Mouse (Mus musculus): ENCODE measurements around the gene Med12. TPM values are rescaled to one million over a fixed set of nuclear protein-coding genes. Genes with fewer than 3 reads are reported as not detected.

The Med12 gene
- polyA plus RNA-seq, 1 experiment from 2014 or later, result 57.5 TPM

DNA sequence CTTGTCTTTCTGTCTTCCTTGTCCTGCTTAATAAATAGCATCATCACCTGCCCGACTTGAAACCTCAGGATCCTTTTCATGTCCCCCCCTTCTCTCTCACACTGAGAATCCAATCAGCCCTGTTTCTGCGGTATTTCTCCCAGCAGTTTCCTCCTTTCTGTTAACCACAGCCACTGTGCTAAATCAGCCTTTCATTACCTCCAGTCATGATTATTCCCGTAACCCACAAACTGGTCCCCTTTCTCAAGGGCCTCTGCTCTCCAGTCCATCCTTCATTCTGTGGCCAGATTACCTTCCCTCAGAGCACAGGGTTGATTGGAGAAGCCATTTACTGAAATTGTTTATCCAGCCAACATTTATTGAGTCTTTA is 5.1 kb upstream of the Med12 start, which contains the start of gene Gm20489:
Gene Gm20489 (minus strand): TSS at position 269 of the 370 bp plus-strand sequence.
- TF ChIP-seq CTCF (IDR thresholded peaks at IDR 0.05), result no peak
- ChIA-PET CTCF (interaction anchor here (1.6 kb wide), 1 partner anchor 12 kb away, joined by 3 read pairs; no protein-coding TSS in a partner anchor), POLR2A (no interaction called here)
- ATAC-seq (no peak), DNase-seq (ENCODE audit: low read depth, low spot score) (no peak)
- H3K27me3 ChIP-seq, result peaks cover 25% of the 10 kb centered on the region
- in situ Hi-C loops (cut with MboI; ENCODE audit: low pct_unique_long_range_greater_than_20kb), result no loop called here

DNA sequence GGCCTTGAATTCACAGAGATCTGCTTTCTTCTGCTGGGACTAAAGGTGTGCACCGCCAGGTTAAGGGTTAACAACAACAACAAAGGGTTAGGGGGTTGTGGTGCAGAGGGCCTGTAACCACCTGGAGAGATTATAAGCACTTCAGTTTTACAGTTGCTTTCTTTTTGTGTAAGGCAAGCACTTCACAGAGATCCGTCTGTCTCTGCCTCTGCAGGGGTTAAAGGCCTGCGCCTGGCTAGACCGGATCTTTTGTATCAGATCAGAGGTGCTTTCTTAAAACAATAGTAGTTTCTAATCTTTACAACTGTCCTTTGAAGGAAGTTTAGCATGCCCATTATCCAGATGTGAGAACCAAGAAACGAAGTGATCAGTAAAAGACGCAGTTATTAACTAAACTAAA is 420 bp upstream of the Med12 start:
- in situ Hi-C loops (cut with MboI; ENCODE audit: low pct_unique_long_range_greater_than_20kb), result no loop called here
- ChIA-PET CTCF (interaction anchor here (1.9 kb wide), 1 partner anchor 56 kb away, joined by 5 read pairs; no protein-coding TSS in a partner anchor), POLR2A (no interaction called here)
- no peak for DNase-seq (ENCODE audit: low read depth, low spot score)
- ATAC-seq, result no peak
- no peak for TF ChIP-seq CTCF (IDR thresholded peaks at IDR 0.05)
- H3K27me3 ChIP-seq, result peaks cover 20% of the 10 kb centered on the region

DNA sequence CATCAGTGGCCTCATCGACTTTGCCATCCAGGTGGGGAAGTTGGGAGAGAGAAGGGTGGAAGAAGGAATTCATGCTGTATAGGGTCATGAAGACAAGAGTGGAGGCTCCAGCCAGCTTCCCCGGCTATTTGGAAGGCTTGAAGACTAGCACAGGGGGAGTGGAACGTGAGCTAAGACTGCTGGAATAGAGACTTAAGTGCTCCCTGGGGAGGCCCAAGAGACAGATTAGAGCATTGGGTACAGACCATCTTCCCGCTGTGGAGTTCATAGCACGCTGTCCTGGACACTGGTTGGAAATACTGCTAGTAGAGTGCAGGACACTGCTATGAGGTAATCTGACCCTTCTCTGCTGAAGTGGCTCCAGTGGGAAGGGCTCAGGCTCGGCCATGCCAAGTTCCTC is 9.0 kb downstream of the Med12 start:
- ChIA-PET POLR2A (no interaction called here), CTCF (no interaction called here)
- TF ChIP-seq CTCF (IDR thresholded peaks at IDR 0.05), result no peak
- no peaks in the 10 kb centered on the region for H3K27me3 ChIP-seq
- in situ Hi-C loops (cut with MboI; ENCODE audit: low pct_unique_long_range_greater_than_20kb), result loop anchor here (10.0 kb wide), 1 partner anchor 148 kb away; no protein-coding TSS in a partner anchor
- DNase-seq (ENCODE audit: low read depth, low spot score) (no peak), ATAC-seq (no peak)

DNA sequence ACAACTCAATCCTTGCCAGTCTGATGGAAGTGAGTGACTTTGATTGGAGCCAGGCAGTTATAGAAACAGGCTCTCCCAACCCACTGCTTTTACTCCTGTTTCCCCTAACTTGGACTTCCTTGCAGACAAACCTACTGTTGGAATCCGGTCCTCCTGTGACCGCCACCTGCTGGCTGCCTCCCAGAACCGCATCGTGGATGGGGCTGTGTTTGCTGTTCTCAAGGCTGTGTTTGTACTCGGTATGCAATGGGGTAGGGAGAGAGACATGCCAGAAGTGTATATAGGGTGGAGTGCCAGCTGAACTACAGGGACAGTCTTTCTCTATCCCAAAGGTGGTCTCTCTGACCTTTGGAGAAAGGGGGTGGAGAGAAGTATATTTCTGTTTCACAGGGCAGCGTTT is 11.7 kb downstream of the Med12 start:
- DNase-seq (ENCODE audit: low read depth, low spot score) (no peak), ATAC-seq (no peak)
- POLR2A ChIA-PET, result no interaction called here
- in situ Hi-C loops (cut with MboI; ENCODE audit: low pct_unique_long_range_greater_than_20kb), result loop anchor here (10.0 kb wide), 1 partner anchor 151 kb away; no protein-coding TSS in a partner anchor
- no peak for TF ChIP-seq CTCF (IDR thresholded peaks at IDR 0.05)
- H3K27me3 ChIP-seq, result no peaks in the 10 kb centered on the region
- CTCF ChIA-PET, result interaction anchor here (0.8 to 1.0 kb wide), 2 partner anchors 16 to 157 kb away, joined by 3 read pairs; no protein-coding TSS in a partner anchor

DNA sequence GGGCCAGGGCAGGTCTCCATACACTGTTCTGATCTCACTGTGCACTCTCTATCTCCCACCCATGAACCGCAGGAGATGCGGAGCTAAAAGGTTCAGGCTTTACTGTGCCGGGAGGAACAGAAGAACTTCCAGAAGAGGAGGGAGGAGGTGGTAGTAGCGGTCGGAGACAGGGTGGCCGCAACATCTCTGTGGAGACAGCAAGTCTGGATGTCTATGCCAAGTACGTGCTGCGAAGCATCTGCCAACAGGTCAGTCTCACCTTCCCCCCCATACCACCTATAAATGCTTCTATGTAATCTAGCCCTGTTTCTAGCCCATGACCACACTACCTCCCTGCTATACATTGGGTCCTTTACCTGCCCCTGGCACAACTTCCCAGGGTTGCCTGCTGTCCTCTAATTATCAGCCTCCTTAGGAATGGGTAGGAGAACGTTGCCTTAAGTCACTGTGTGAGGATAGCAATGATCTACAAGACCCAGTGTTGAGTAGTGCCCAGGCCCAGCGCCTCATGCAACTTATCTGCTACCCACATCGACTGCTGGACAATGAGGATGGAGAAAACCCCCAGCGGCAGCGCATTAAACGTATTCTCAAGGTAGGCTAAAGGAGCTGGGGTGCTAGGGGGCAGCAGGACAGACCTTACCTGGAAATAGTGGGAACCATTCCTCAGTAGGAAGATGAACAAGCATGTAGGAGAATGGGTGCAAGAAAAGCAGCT is 12.3 kb downstream of the Med12 start:
- no peak for ATAC-seq
- CTCF ChIA-PET, result interaction anchor here (1.8 kb wide), 1 partner anchor 155 kb away, joined by 7 read pairs; no protein-coding TSS in a partner anchor

DNA sequence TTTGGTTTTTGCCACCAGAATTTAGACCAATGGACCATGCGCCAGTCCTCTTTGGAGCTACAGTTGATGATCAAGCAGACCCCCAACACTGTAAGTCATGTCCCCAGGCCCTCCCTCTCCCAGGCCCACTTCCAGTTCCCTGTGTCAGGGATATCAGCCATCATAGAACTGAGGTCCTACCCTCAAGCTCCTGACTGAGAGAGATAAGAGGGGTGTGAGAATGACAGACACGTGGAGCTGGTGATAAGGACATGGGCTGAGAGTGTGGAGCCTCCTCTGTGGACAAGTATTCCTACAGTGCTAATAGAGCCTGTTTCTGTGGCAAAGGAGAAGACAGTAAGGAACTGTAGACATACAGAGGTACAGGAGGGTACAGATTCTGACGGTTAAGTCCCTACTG is 13.7 kb downstream of the Med12 start:
- no peak for TF ChIP-seq CTCF (IDR thresholded peaks at IDR 0.05)
- H3K27me3 ChIP-seq, result peaks cover 4% of the 10 kb centered on the region

More for the DNA sequence above, 12.3 kb downstream of the Med12 start:
- in situ Hi-C loops (cut with MboI; ENCODE audit: low pct_unique_long_range_greater_than_20kb), result loop anchor here (10.0 kb wide), 1 partner anchor 151 kb away; no protein-coding TSS in a partner anchor
- no peaks in the 10 kb centered on the region for H3K27me3 ChIP-seq
- DNase-seq (ENCODE audit: low read depth, low spot score), result no peak
- POLR2A ChIA-PET, result no interaction called here
- no peak for TF ChIP-seq CTCF (IDR thresholded peaks at IDR 0.05)

DNA sequence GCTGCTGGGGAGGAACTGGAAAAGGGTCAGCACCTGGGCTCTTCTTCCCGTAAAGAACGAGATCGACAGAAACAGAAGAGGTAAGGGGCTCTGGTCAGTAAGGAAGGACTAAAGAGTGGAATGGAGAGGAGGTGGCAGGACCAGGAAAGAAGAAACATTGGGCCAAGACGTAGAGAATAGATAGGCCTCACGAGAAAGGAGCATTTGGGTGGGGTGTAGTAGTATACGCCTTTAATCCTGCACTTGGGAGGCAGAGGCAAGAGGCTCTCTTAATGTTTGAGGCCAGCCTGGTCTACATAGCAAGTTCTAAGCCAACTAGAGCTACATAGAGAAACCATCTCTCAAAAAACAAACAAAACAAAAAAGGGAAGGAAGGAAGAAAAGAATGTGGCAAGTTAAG is 14.6 kb downstream of the Med12 start:
- DNase-seq (ENCODE audit: low read depth, low spot score), result no peak
- peaks cover 4% of the 10 kb centered on the region for H3K27me3 ChIP-seq
- in situ Hi-C loops (cut with MboI; ENCODE audit: low pct_unique_long_range_greater_than_20kb), result loop anchor here (10.0 kb wide), 1 partner anchor 154 kb away; no protein-coding TSS in a partner anchor
- no peak for TF ChIP-seq CTCF (IDR thresholded peaks at IDR 0.05)
- ChIA-PET CTCF (no interaction called here), POLR2A (no interaction called here)
- no peak for ATAC-seq

More for the DNA sequence above, 13.7 kb downstream of the Med12 start:
- DNase-seq (ENCODE audit: low read depth, low spot score) (no peak), ATAC-seq (no peak)
- in situ Hi-C loops (cut with MboI; ENCODE audit: low pct_unique_long_range_greater_than_20kb), result loop anchor here (10.0 kb wide), 1 partner anchor 153 kb away; no protein-coding TSS in a partner anchor
- POLR2A ChIA-PET, result no interaction called here
- CTCF ChIA-PET, result interaction anchor here (1.8 kb wide), 1 partner anchor 156 kb away, joined by 7 read pairs; no protein-coding TSS in a partner anchor

DNA sequence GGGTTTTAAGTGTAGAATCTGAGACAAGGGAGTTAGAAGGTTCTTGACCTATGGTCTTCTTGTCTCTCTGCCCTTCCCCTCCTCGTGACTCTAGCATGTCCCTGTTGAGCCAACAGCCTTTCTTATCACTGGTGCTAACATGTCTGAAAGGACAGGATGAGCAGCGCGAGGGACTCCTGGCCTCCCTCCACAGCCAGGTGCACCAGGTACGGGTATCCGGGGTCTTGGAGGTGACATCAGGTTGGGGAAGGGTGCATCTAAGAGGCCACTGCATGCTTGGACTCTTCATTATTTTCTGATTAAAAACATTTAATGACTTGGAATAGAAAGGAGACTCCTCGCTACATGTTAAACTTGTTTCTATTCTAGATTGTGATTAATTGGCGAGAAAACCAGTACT is 15.2 kb downstream of the Med12 start:
- ChIA-PET POLR2A (no interaction called here), CTCF (interaction anchor here (1.9 kb wide), 1 partner anchor 9 kb away, joined by 4 read pairs; the partner anchor contains the start of gene Nlgn3)
- no peak for TF ChIP-seq CTCF (IDR thresholded peaks at IDR 0.05)
- no peak for DNase-seq (ENCODE audit: low read depth, low spot score)
- in situ Hi-C loops (cut with MboI; ENCODE audit: low pct_unique_long_range_greater_than_20kb), result loop anchor here (10.0 kb wide), 1 partner anchor 154 kb away; no protein-coding TSS in a partner anchor
- no peak for ATAC-seq
- peaks cover 4% of the 10 kb centered on the region for H3K27me3 ChIP-seq

DNA sequence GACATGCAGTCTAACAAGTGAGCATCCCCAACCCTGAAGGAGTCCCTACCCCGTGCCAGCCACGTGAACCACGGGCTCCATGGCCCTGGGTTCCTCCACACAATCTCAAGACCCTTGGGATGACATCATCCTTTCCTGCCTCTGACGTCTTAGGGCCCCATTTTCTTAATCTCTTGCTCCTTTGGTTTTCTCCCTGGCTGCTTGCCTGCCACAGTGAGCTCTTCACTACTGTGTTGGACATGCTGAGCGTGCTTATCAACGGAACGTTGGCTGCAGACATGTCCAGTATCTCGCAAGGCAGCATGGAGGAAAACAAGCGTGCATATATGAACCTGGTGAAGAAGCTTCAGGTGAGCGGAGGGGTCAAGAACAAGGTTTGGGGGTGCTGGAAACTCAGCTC is 16.3 kb downstream of the Med12 start:
- ChIA-PET POLR2A (interaction anchor here (1.1 kb wide), 1 partner anchor 12 kb away, joined by 4 read pairs; no protein-coding TSS in a partner anchor), CTCF (interaction anchor here (1.9 kb wide), 1 partner anchor 8 kb away, joined by 4 read pairs; the partner anchor contains the start of gene Nlgn3)
- TF ChIP-seq CTCF (IDR thresholded peaks at IDR 0.05), result no peak
- H3K27me3 ChIP-seq, result peaks cover 4% of the 10 kb centered on the region
- ATAC-seq (no peak), DNase-seq (ENCODE audit: low read depth, low spot score) (no peak)
- in situ Hi-C loops (cut with MboI; ENCODE audit: low pct_unique_long_range_greater_than_20kb), result no loop called here

DNA sequence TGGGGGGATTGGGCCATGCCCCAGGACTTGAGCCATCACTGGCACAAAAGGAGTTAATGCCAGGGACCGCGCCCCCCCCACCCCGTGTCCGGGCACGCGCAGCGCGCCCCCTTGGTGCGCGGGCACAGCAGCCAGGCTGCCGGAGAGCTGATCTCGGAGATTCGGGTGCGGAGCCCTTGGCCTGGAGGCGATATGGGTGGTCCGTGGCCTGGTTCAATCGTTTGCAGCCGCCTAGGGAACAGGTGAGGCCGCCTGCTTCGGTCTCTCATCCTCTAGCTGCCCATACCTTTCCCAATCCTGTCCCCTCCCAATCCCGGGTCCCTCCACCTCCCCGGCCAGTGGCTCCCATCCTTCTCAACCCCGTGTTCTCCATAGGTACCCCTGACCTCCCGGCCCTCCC is 25.2 kb downstream of the Med12 start, which contains the start of gene Nlgn3:
Gene Nlgn3 (plus strand): TSS at position 114 of the 400 bp plus-strand sequence.
- DNase-seq (ENCODE audit: low read depth, low spot score) (no peak), ATAC-seq (no peak)
- H3K27me3 ChIP-seq, result peaks cover 9% of the 10 kb centered on the region
- CTCF ChIA-PET, result interaction anchor here (1.6 kb wide), 1 partner anchor 9 kb away, joined by 4 read pairs; no protein-coding TSS in a partner anchor
- TF ChIP-seq CTCF (IDR thresholded peaks at IDR 0.05), result no peak
- POLR2A ChIA-PET, result no interaction called here
- in situ Hi-C loops (cut with MboI; ENCODE audit: low pct_unique_long_range_greater_than_20kb), result no loop called here
